In genomic region chr16:37680216-37680615, GRCm38 (mm10) we compare ENCODE assay signal across 17 mouse cellular contexts.
"Had no signal": no experiment of that assay in that cellular context is flagged by ENCODE, and none has a peak within 500 bp of the region (broad histone marks: within the 10 kb centered on the region; RNA-seq: fewer than 3 reads in every experiment).

No protein-coding gene starts in this region.

- H3K27me3 ChIP-seq: limb, embryonic 12.5 days; limb, embryonic 15.5 days; neural tube, embryonic 13.5 days had no signal

- ATAC-seq: liver, postnatal 0 days; lung, postnatal 0 days; midbrain, embryonic 16.5 days had no signal

- H3K27ac ChIP-seq: kidney, postnatal 0 days; limb, embryonic 12.5 days; limb, embryonic 15.5 days; liver, embryonic 14.5 days; macrophage; neural tube, embryonic 13.5 days had no signal

- H3K9me3 ChIP-seq: limb, embryonic 12.5 days; limb, embryonic 15.5 days; neural tube, embryonic 13.5 days had no signal

- H3K9ac ChIP-seq: limb, embryonic 12.5 days; limb, embryonic 15.5 days; liver, embryonic 14.5 days; liver, postnatal 0 days; lung, embryonic 14.5 days; neural tube, embryonic 13.5 days had no signal

- H3K36me3 ChIP-seq: limb, embryonic 12.5 days; limb, embryonic 15.5 days; neural tube, embryonic 13.5 days had no signal

- DNase-seq: kidney, adult 2 months; kidney, postnatal 25 days; left cerebral cortex, postnatal 4 days; liver, postnatal 0 days; lung, embryonic 14.5 days; thymus, adult 18-20 months; thymus, postnatal 4 days had no signal

- H3K4me3 ChIP-seq: limb, embryonic 12.5 days; limb, embryonic 15.5 days; myocyte; neural tube, embryonic 13.5 days had no signal

- H3K4me2 ChIP-seq: limb, embryonic 12.5 days; limb, embryonic 15.5 days; liver, embryonic 11.5 days; lung, embryonic 14.5 days; neural tube, embryonic 13.5 days had no signal
